ENCODE assay signal across 9 mouse cellular contexts in the genomic region with DNA sequence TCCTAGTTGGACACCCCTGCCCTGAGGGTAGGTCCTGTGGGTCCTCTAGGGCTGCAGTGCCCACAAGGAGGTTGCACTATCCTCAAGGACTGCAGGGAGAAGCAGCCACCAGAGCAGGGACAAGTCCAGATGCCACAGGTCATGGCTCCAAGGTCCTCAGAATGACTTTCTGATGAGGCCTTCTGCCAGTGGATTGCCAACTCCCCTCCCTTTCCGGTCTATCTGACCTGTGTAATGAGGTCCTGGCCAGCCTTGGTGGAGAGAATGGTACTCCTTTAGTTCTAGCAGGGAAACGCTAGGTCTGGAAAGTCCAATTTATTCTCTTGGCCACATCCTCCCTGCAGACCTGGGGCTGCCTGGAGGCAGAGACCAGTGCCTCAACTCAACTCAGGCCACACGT. TPM values are rescaled to one million over a fixed set of nuclear protein-coding genes. Genes with fewer than 3 reads are reported as not detected.
A peak's percentile ranks its signal among the peaks of the same experiment; 100 is the strongest.
DNase-seq lines count a peak whose midpoint lies in the region; ATAC-seq and TF ChIP-seq lines count a peak whose summit lies in the region.
"Had no signal": no experiment of that assay in that cellular context is flagged by ENCODE, and none has a peak within 500 bp of the region (broad histone marks: within the 10 kb centered on the region; RNA-seq: fewer than 3 reads in every experiment).

Gene Adra2c (plus strand): TSS at position 301 of the 400 bp plus-strand sequence.

- DNase-seq in heart, embryonic 10.5 days (ENCODE audit: low spot score): no peak
- DNase-seq in heart, adult 8-10 months (ENCODE audit: low spot score): no peak
- DNase-seq in limb, embryonic 14.5 days (ENCODE audit: low spot score): no peak
- no peak for DNase-seq in right cerebral cortex, adult 18-20 months
- DNase-seq in natural killer cell, adult 2 months (ENCODE audit: low spot score in 2 of 2): no peak
- DNase-seq in testis, postnatal 14 days (ENCODE audit: low spot score): no peak

- peak within 1 kb of the TSS; percentile 73 for H3K4me3 ChIP-seq in heart, embryonic 10.5 days
- peak within 1 kb of the TSS; percentile 23 for H3K4me3 ChIP-seq in megakaryocyte, embryonic 14.5 days (replicated peaks)
- H3K4me3 ChIP-seq in limb, embryonic 14.5 days (replicated peaks; ENCODE audit: low read length): peak within 1 kb of the TSS; percentile 45

- no peaks in the 10 kb centered on the region for H3K9me3 ChIP-seq in heart, embryonic 10.5 days
- H3K9me3 ChIP-seq in megakaryocyte, embryonic 14.5 days: peaks cover 9% of the 10 kb centered on the region; the same call in 1 of the 2 replicates
- no peaks in the 10 kb centered on the region for H3K9me3 ChIP-seq in limb, embryonic 14.5 days (ENCODE audit: control insufficient read depth, low read length)

- no peaks in the 10 kb centered on the region for H3K36me3 ChIP-seq in heart, embryonic 10.5 days
- no peaks in the 10 kb centered on the region for H3K36me3 ChIP-seq in megakaryocyte, embryonic 14.5 days (replicated peaks; ENCODE audit: low read length)
- H3K36me3 ChIP-seq in limb, embryonic 14.5 days (ENCODE audit: control insufficient read depth, insufficient read depth, low read length): no peaks in the 10 kb centered on the region

- H3K4me2 ChIP-seq in limb, embryonic 14.5 days (replicated peaks; ENCODE audit: low read depth, low read length, severe bottlenecking): peak within 1 kb of the TSS; percentile 78

- TF ChIP-seq POLR2A in limb, embryonic 14.5 days (IDR thresholded peaks at IDR 0.05; ENCODE audit: borderline replicate concordance, extremely low read depth, insufficient read depth, insufficient read length): no peak

- no peak for ATAC-seq in megakaryocyte, adult 5-6 weeks (ENCODE audit: poor library complexity, severe bottlenecking)
- no peak for ATAC-seq in limb, embryonic 14.5 days (ENCODE audit: low FRiP score, low read depth)

- H3K27ac ChIP-seq in heart, embryonic 10.5 days: peak within 1 kb of the TSS; percentile 50
- H3K27ac ChIP-seq in limb, embryonic 14.5 days (replicated peaks; ENCODE audit: low read depth, low read length): no peak within 1 kb of the TSS

- H3K4me1 ChIP-seq in heart, embryonic 10.5 days: peaks cover 25% of the 10 kb centered on the region
- H3K4me1 ChIP-seq in megakaryocyte, embryonic 14.5 days: peaks cover 8% of the 10 kb centered on the region; the same call in 1 of the 2 replicates
- H3K4me1 ChIP-seq in limb, embryonic 14.5 days (ENCODE audit: control insufficient read depth, insufficient read depth, low read length): no peaks in the 10 kb centered on the region; the same call in none of the 2 replicates

- H3K9ac ChIP-seq in limb, embryonic 14.5 days (ENCODE audit: low read depth, low read length, severe bottlenecking): peak within 1 kb of the TSS; percentile 21; the same call in 1 of the 2 replicates

- WGBS in heart, embryonic 10.5 days: 45% methylated on average over 3 of the region's 3 CpGs
- 37% methylated on average over 3 of the region's 3 CpGs for WGBS in limb, embryonic 14.5 days

- H3K27me3 ChIP-seq in heart, embryonic 10.5 days (ENCODE audit: insufficient read depth, poor library complexity, severe bottlenecking): peaks cover 91% of the 10 kb centered on the region
- H3K27me3 ChIP-seq in megakaryocyte, embryonic 14.5 days (replicated peaks): peaks cover 95% of the 10 kb centered on the region
- H3K27me3 ChIP-seq in limb, embryonic 14.5 days (ENCODE audit: control insufficient read depth, insufficient read depth, low read length): peaks cover 58% of the 10 kb centered on the region

RNA-seq across cellular contexts. Expression of gene Adra2c, which starts in this region (rescaled TPM):
- polyA plus RNA-seq in heart, embryonic 10.5 days (2016; fragmentation: Nextera tagmentation; extraction: Ambion mirVana): 0.06 and 0.29 TPM in 2 replicates
- total RNA-seq in heart, adult 8-10 months (2022): under 1 TPM; 0.41 to 0.79 (median 0.58) TPM
- 0.35 TPM in 1 of 2 replicates, not detected in the other for polyA plus RNA-seq in megakaryocyte, embryonic 14.5 days (2012; ENCODE audit: insufficient read depth, low replicate concordance)
- total RNA-seq in megakaryocyte, adult 5-6 weeks (2015): not detected in 2 replicates
- not detected in 2 replicates for total RNA-seq in megakaryocyte, adult 5-6 weeks (2017)
- 0.10 and 0.13 TPM in 2 replicates for polyA plus RNA-seq in limb, embryonic 14.5 days (2012; rRNA removed)
- polyA plus RNA-seq in limb, embryonic 14.5 days (2014; fragmentation: Nextera tagmentation; extraction: Ambion mirVana): 0.10 and 0.15 TPM in 2 replicates
- total RNA-seq: liver, adult 2 months had no signal
- polyA plus RNA-seq: liver, adult 2 months had no signal

Comparison
In these comparisons a context has a peak if more than half of its experiments do, and no peak if none do; other contexts are left out.
1. H3K4me3 ChIP-seq: peak in every context shown above with its lines; median percentile 73 in heart, embryonic 10.5 days; 45 in limb, embryonic 14.5 days; 23 in megakaryocyte, embryonic 14.5 days.